Mouse (Mus musculus) kidney, adult 11 months (tissue): ENCODE data around the gene Pcsk2.

Experiments used
- DNase-seq: peaks from one replicate; pipeline ENCODE4 v3.0.0; 2022

Pcsk2 gene

GRCm38 (mm10) chr2:143545758-143546246 is at the start of gene Pcsk2:
Pcsk2 (plus strand) TSS chr2:143546156.
- DNase-seq: no peak

GRCm38 (mm10) chr2:143500845-143501244 is 45.1 kb upstream of the Pcsk2 start:
- DNase-seq: no peak

- no peak for DNase-seq
Observed at GRCm38 (mm10) chr2:143501760-143502159, 44.2 kb upstream of the Pcsk2 start.

DNA sequence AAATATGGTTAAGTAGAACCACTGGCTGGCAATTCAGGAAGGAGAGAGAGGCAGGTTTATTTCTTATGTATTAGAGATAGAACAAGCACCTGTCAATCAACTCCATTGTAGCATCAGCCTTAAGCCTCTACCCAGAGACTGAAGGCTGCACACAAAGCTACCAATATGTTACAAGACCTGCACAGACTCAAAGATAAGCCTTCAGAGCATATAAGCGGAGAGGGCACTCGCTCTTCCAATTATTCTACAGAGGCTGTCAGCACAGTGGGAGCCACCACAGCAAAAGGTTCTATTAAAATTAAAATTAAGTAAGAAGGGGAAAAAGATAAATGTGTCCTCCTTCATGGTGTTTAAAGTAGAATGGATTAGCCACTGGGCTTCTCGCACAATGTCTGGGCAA is 43.8 kb upstream of the Pcsk2 start:
- no peak for DNase-seq

- DNase-seq: no peak
Observed at GRCm38 (mm10) chr2:143536485-143536884, 9.5 kb upstream of the Pcsk2 start.

- no peak for DNase-seq
Observed at GRCm38 (mm10) chr2:143545299-143545751, 631 bp upstream of the Pcsk2 start.

DNA sequence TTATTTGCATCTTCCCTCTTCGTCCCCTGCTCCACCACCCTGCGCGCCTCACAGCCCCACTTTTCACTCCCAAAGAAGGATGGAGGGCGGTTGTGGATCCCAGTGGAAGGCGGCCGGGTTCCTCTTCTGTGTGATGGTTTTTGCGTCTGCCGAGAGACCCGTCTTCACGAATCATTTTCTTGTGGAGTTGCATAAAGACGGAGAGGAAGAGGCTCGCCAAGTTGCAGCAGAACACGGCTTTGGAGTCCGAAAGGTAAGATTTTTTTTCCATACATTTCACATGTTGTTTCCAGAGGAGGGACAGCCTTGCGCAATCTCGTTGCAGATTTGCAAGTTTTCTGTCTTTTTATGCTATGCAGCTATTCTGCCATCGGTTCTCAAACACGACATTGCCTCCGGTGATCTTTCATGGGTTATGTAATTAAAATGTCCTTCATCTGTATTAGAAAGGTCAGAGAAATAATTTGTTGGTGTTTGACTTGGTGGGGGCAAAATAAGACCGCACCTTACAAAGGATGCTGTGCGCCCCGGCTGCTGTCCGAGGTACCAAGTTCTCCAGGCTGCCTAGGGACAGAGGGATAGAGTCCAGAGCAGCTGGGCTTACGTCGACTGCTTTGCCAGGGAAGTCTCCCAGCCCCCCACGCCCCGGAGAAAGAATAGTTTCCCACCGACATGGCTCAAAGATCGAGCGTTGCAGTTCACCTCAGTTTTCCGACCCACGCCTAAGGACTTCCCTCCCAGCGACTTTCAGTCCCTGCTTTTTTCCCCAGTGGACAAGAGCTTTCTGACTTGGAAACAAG is 656 bp downstream of the Pcsk2 start:
- DNase-seq: no peak

DNA sequence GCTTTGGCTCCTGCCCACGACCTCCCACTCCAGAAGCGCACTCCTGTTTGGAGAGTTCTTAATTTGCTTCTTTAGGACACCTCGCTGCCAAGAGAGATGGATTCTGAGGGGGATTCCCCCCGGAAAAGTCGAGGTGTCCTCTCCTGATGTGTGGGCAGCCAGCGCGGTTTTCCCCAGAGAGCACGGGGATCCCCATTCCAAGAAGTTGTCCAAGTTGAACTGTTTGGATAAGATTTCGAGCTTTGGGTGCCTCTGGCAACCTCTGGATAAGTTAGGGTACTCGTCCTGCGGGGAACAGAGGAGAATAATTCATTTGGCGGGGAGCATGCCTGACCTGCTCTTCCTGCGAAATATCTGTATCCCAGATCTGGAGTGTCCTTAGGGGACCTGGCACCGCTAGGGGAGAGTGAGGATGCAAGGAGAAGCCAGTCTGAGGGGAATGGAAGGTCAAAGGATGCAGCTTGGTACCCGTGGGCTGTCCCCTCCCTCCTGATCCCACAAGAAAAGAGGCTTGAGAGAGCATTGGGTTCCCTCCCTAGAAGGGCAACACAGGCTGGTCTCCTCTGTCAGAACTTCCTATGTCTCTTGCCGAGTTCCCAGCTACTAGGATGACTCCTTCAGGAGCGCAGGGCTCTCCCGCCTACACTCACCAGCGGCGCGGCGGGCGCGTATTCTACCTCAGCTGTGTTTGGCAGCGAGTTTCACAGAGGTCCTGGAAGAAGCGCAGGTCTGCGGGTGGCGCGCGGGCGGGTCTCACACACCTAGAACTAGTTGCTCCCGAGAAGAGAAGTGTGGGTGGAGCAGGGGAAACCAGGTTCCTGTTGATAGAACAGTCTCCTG is 1.5 kb downstream of the Pcsk2 start:
- DNase-seq: no peak

- DNase-seq: no peak
Observed at GRCm38 (mm10) chr2:143560384-143560783, 14.4 kb downstream of the Pcsk2 start.

GRCm38 (mm10) chr2:143565062-143565461 is 19.1 kb downstream of the Pcsk2 start:
- DNase-seq: no peak

DNA sequence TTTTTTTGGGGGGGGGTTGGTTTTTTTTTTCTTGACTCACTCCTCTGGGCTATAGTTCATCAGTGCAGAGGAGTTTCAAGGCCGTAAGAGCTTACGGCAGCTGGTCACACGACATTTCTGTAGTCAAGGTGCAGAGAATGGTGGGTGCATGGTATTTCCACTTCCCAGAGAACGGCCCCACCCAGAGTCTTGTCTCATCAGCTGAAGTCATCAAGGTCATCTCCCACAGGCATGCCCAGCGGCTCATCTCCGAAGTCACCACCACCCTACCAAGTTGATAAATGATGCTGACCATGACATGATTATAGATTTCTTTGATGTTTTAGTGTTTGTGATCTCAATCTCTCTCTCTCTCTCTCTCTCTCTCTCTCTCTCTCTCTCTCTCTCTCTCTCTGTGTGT is 20.0 kb downstream of the Pcsk2 start:
- no peak for DNase-seq

DNA sequence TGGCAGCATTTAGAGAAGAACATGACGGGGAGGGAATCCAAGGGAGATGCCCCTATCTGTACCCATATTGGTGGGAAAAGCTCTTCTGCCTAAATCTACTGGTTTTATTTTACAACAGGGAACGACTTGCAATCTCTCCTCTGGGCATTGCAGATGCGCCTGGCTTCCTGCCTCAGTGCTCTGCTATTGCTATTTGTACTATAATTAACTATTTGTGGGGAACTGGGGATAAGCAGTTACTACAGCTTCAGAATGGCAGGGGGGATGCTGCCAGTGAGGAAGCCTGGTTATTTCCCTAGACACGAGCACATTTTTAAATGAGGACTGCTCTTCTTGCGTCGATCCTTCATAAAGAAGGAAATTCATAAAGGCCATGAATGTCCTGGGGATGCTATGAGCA is 39.4 kb downstream of the Pcsk2 start:
- DNase-seq: no peak

- no peak for DNase-seq
Observed at GRCm38 (mm10) chr2:143590398-143590797, 44.4 kb downstream of the Pcsk2 start.

GRCm38 (mm10) chr2:143603071-143603470 is 57.1 kb downstream of the Pcsk2 start:
- DNase-seq: no peak

GRCm38 (mm10) chr2:143603871-143604512 is 58.0 kb downstream of the Pcsk2 start:
- no peak for DNase-seq

- DNase-seq: no peak
Observed at GRCm38 (mm10) chr2:143610355-143611331, 64.7 kb downstream of the Pcsk2 start.

DNA sequence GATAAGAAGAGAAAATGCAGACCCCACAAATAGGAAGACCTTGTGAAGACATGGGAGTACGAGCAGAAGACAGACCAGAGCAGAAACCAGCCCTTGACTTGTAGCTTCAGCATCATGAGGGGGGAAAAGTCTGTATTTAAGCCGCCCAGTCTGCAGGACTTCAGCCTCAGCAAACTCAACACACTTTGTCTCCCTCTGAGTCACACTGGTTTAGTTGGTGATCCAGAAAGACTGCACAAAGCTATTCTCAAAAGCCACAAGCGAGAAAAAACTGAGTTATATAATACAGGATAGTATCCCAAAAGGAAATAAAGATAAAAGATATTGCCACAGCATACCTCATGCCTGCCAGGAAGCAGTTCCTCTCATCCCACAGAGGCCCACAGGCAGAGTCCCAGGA is 67.5 kb downstream of the Pcsk2 start:
- DNase-seq: no peak

DNA sequence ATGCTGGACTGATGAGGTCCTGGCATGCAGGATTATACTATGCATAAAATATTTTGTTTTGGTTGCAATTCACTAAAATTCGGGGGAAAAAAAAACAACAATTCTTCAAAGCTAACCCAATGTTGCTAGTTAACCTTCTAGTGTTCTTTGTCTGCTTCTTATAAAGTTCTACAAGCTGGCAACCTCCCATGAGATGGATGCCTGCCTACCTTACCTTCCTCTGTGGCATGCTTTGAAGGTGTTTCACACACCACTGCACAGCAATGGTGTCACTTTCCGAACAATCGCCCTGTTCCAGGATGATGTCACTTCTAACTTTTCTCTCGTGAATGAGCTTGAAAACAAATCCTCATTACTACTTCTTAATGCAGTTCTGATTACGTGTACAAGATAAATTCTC is 68.8 kb downstream of the Pcsk2 start:
- no peak for DNase-seq

GRCm38 (mm10) chr2:143620916-143621315 is 75.0 kb downstream of the Pcsk2 start:
- no peak for DNase-seq

- no peak for DNase-seq
Observed at GRCm38 (mm10) chr2:143623916-143624315, 78.0 kb downstream of the Pcsk2 start.

GRCm38 (mm10) chr2:143643305-143643704 is 97.3 kb downstream of the Pcsk2 start:
- DNase-seq: no peak

DNA sequence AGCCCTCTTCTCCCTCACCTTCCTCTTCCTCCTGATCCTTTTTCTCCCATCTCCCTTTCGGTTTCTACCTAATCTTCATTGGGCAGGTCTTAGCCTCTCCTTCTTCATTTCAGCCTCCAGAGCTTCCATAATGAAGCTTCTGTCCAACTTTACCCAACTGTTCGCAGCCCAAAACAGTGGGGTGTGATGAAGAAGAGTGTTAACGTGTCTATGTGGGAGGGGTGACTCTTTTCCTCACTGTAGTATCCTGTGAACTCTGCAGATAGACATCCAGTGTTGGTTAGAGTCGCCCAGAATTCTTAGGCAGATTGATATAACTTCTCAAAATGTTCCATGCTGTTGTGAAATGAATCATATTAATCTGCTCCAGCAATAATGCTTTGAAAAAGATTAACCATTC is 98.4 kb downstream of the Pcsk2 start:
- DNase-seq: no peak
